Mouse (Mus musculus) embryonic facial prominence, embryonic 11.5 days (tissue): ENCODE measurements around the gene Sec16a. TPM values are rescaled to one million over a fixed set of nuclear protein-coding genes. Genes with fewer than 3 reads are reported as not detected.

Experiments used
- ATAC-seq: fragments of 200-750 bp; cut with Nextera tagmentation; replicated peaks from 2 replicates; pipeline ENCODE4 v1.8.0; 2017; ENCODE audit warnings: low read depth; ENCODE audit not compliant: insufficient number of reproducible peaks, low FRiP score, low TSS enrichment
- DNase-seq: peaks from one replicate; pipeline ENCODE4 v3.0.0-alpha.2; 2015; ENCODE audit warnings: low spot score
- H3K27ac ChIP-seq: fragments of 300-500 bp; sonication (generic); replicated peaks from 2 replicates; pipeline ENCODE4 v1.5.1; 2014; ENCODE audit warnings: mild to moderate bottlenecking, low read depth, low read length, control low read depth
- H3K27me3 ChIP-seq: fragments of 300-500 bp; sonication (generic); 2 replicates; pipeline ENCODE4 v1.6.1; 2014; ENCODE audit warnings: mild to moderate bottlenecking, low read length, moderate library complexity, mixed read lengths; ENCODE audit not compliant: control insufficient read depth, insufficient read depth
- H3K36me3 ChIP-seq: fragments of 300-500 bp; sonication (generic); replicated peaks from 2 replicates; pipeline ENCODE4 v1.6.1; 2014; ENCODE audit warnings: low read depth, mild to moderate bottlenecking, low read length, moderate library complexity, mixed read lengths; ENCODE audit not compliant: control insufficient read depth, insufficient read depth
- H3K4me1 ChIP-seq: fragments of 300-500 bp; sonication (generic); 2 replicates; pipeline ENCODE4 v1.6.1; 2014; ENCODE audit warnings: low read length, mixed read lengths; ENCODE audit not compliant: control insufficient read depth, insufficient read depth
- H3K4me2 ChIP-seq: fragments of 300-500 bp; sonication (generic); 2 replicates; pipeline ENCODE4 v1.6.1; 2014; ENCODE audit warnings: low read depth, mild to moderate bottlenecking, control low read depth, low read length, moderate library complexity
- H3K4me3 ChIP-seq: fragments of 300-500 bp; sonication (generic); 2 replicates; pipeline ENCODE4 v1.5.1; 2014; ENCODE audit warnings: low read depth, low read length, control low read depth
- H3K9ac ChIP-seq: fragments of 300-500 bp; sonication (generic); replicated peaks from 2 replicates; pipeline ENCODE4 v1.6.1; 2014; ENCODE audit warnings: mild to moderate bottlenecking, control low read depth, low read length
- H3K9me3 ChIP-seq: fragments of 300-500 bp; sonication (generic); replicated peaks from 2 replicates; pipeline ENCODE4 v1.6.1; 2016; ENCODE audit warnings: mild to moderate bottlenecking, low read length, inconsistent platforms, mixed read lengths; ENCODE audit not compliant: control insufficient read depth
- WGBS: fragments of 180-500 bp; shearing (Covaris S2); extraction: QIAGEN DNeasy Blood & Tissue Kit; methylation state at CpG from one replicate; pipeline ENCODE4 v1.1.7; 2014; 5-methylcytosine and 5-hydroxymethylcytosine counted together
- polyA plus RNA-seq: library from polyadenylated mRNA; unstranded; fragments of >200 nt; fragmentation: Nextera tagmentation; extraction: Ambion mirVana; gene quantifications from 2 replicates; pipeline ENCODE4 v1.2.1, GENCODE M21; 2014

The Sec16a gene
- polyA plus RNA-seq, 1 experiment from 2014 or later, result 30.4 TPM

GRCm38 (mm10) chr2:26486264-26486810, 41.3 kb upstream of the Sec16a start:
- Histone ChIP-seq H3K27ac (peak overlapping the region; percentile 77; the same call in 1 of the 2 replicates), H3K9ac (peak overlapping the region; percentile 22; the same call in 1 of the 2 replicates), H3K36me3 (peaks cover 2% of the 10 kb centered on the region; the same call in 1 of the 2 replicates), H3K27me3 (no peaks in the 10 kb centered on the region), H3K4me3 (no peak overlapping the region), H3K4me2 (no peak overlapping the region), H3K9me3 (no peaks in the 10 kb centered on the region), H3K4me1 (peaks cover 26% of the 10 kb centered on the region)
- WGBS, result 32% methylated on average over 5 of the region's 5 CpGs
- DNase-seq, result no peak
- ATAC-seq, result no peak

- WGBS, result 43% methylated on average over 7 of the region's 7 CpGs
- no peaks in the 10 kb centered on the region for H3K9me3 ChIP-seq
- ATAC-seq, result no peak
These were observed 40.7 kb upstream of the Sec16a start for GRCm38 (mm10) chr2:26485710-26486109.

GRCm38 (mm10) chr2:26485278-26485677, 40.3 kb upstream of the Sec16a start:
- ATAC-seq (no peak), DNase-seq (no peak)
- Histone ChIP-seq H3K9me3 (no peaks in the 10 kb centered on the region), H3K4me3 (no peak overlapping the region), H3K4me1 (peaks cover 21% of the 10 kb centered on the region), H3K27ac (no peak overlapping the region), H3K9ac (no peak overlapping the region), H3K27me3 (no peaks in the 10 kb centered on the region), H3K36me3 (peaks cover 2% of the 10 kb centered on the region; the same call in 1 of the 2 replicates), H3K4me2 (no peak overlapping the region)
- WGBS, result 78% methylated on average over 9 of the region's 9 CpGs

More at GRCm38 (mm10) chr2:26485710-26486109, 40.7 kb upstream of the Sec16a start:
- Histone ChIP-seq H3K4me3 (no peak overlapping the region), H3K27ac (peak overlapping the region; percentile 77; the same call in 1 of the 2 replicates), H3K9ac (no peak overlapping the region), H3K36me3 (peaks cover 2% of the 10 kb centered on the region; the same call in 1 of the 2 replicates), H3K4me2 (no peak overlapping the region), H3K27me3 (no peaks in the 10 kb centered on the region), H3K4me1 (peaks cover 23% of the 10 kb centered on the region)
- no peak for DNase-seq

GRCm38 (mm10) chr2:26484169-26484568, 39.2 kb upstream of the Sec16a start:
- peaks cover 21% of the 10 kb centered on the region for H3K4me1 ChIP-seq
- H3K4me2 ChIP-seq, result no peak overlapping the region
- WGBS, result 95% methylated on average over 10 of the region's 10 CpGs
- H3K9me3 ChIP-seq, result no peaks in the 10 kb centered on the region
- H3K27ac ChIP-seq, result no peak overlapping the region
- DNase-seq (no peak), ATAC-seq (no peak)
- no peaks in the 10 kb centered on the region for H3K27me3 ChIP-seq
- peaks cover 2% of the 10 kb centered on the region; the same call in 1 of the 2 replicates for H3K36me3 ChIP-seq
- no peak overlapping the region for H3K4me3 ChIP-seq
- no peak overlapping the region for H3K9ac ChIP-seq

GRCm38 (mm10) chr2:26483230-26483869, 38.3 kb upstream of the Sec16a start:
- H3K36me3 ChIP-seq, result peaks cover 4% of the 10 kb centered on the region; the same call in 1 of the 2 replicates
- H3K27ac ChIP-seq, result no peak overlapping the region
- H3K4me3 ChIP-seq, result no peak overlapping the region
- 63% methylated on average over 13 of the region's 13 CpGs for WGBS
- no peak overlapping the region for H3K4me2 ChIP-seq
- DNase-seq (no peak), ATAC-seq (no peak)
- peaks cover 17% of the 10 kb centered on the region for H3K4me1 ChIP-seq
- no peak overlapping the region for H3K9ac ChIP-seq
- H3K27me3 ChIP-seq, result no peaks in the 10 kb centered on the region
- no peaks in the 10 kb centered on the region for H3K9me3 ChIP-seq

- no peak overlapping the region for H3K27ac ChIP-seq
- 95% methylated on average over 3 of the region's 3 CpGs for WGBS
- no peak for ATAC-seq
- H3K9me3 ChIP-seq, result no peaks in the 10 kb centered on the region
- H3K4me3 ChIP-seq, result no peak overlapping the region
- DNase-seq, result no peak
- H3K36me3 ChIP-seq, result peaks cover 8% of the 10 kb centered on the region; the same call in 1 of the 2 replicates
- no peaks in the 10 kb centered on the region for H3K27me3 ChIP-seq
- H3K4me2 ChIP-seq, result no peak overlapping the region
- no peak overlapping the region for H3K9ac ChIP-seq
- peaks cover 14% of the 10 kb centered on the region for H3K4me1 ChIP-seq
These were observed 37.8 kb upstream of the Sec16a start for GRCm38 (mm10) chr2:26482824-26483223.

GRCm38 (mm10) chr2:26481724-26482495, 36.9 kb upstream of the Sec16a start:
- no peak overlapping the region for H3K9ac ChIP-seq
- no peaks in the 10 kb centered on the region for H3K9me3 ChIP-seq
- H3K27ac ChIP-seq, result no peak overlapping the region
- peaks cover 8% of the 10 kb centered on the region; the same call in 1 of the 2 replicates for H3K36me3 ChIP-seq
- peaks cover 12% of the 10 kb centered on the region for H3K4me1 ChIP-seq
- DNase-seq, result no peak
- 79% methylated on average over 10 of the region's 10 CpGs for WGBS
- H3K4me2 ChIP-seq, result no peak overlapping the region
- H3K4me3 ChIP-seq, result no peak overlapping the region
- no peak for ATAC-seq
- no peaks in the 10 kb centered on the region for H3K27me3 ChIP-seq
